Mouse (Mus musculus): ENCODE results near the gene Prss54.
"Not testable (repeated sequence)": the region's sequence is repeated elsewhere in the genome, so short reads cannot be mapped to it uniquely, and the experiment has no call there.

Prss54 gene

DNA sequence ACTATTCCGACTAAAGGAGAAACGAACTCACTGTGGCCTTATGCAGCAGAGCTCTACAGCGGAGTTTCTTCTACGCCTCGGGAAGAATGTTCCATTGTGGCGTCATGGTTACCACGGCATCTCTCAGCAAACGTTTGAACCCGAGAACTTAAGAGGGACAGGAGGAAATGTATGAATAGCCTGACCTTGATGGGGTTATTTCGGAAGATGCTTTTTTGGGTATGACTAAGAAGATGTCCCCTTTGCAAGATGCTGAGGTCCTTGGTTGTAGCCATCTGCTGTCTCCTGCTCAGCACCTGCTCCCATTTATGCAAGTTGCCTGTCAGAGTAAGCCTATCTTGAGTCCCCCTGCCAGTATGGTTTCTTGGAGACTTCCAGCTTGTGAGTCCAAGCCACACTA lies at the start of gene Prss54:
TSS of gene Prss54 (minus strand) at position 101 of the 400 bp plus-strand sequence.
- no peak for DNase-seq (ENCODE audit: low spot score in 2 of 2)

DNA sequence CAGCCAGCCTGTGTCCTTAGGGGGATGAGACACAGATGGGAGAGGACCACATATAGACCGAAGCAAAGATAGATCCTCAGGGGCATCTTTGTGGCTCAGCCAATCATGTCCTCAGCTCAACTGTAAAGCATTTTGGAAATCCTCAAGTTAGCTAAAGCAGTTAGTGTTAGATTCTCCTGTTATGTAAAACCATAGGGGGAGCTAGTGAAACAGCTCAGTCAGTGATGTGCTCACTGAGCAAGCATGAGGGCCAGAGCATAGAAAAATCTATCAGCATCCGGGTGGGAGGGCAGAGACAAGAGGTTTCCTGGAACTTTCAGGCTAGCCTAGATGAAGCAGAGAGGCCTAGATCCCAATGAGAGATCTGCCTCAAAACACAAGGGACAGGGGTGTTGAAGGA lies 48.7 kb upstream of the Prss54 start:
- DNase-seq (ENCODE audit: low spot score in 2 of 2): no peak

DNA sequence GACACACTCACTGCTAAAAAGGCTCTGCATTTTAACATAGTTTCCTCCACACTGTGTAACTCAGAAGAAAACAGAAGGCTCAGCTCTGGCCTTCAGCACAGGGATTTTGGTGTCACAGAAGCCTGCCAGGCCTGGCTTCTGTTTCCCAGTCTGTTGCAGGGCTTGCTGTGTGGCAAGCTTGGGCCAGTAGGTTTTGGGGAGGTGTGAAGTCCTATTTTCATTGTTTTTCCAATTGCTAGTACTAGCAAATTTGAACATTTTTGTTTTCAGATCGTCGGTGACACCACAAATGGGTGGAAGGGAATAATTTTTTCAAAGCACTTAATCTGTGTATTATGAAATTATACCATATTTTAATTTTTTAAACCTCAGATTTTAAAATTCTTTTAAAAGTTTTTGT lies 43.9 kb upstream of the Prss54 start:
- no peak for DNase-seq (ENCODE audit: low spot score in 2 of 2)

DNA sequence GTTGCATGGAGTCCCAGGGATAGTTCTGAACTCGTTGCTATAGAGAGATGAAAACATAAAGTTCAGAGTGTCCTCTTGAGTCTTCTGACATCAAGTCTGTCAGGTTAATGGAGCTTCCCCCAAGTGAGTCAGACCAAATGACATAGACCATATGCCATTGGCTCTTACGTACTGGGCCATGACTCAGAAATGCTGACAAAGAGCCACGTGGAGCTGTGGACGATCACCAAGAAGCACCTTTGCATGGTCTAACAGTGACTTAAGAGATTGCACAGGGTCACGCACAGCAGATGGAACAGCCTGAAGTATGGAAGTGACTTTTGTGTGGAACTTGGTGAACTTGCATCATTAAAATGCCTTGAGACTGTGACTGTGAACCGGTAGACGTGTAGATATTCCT lies 40.2 kb upstream of the Prss54 start:
- no peak for DNase-seq (ENCODE audit: low spot score in 2 of 2)

DNA sequence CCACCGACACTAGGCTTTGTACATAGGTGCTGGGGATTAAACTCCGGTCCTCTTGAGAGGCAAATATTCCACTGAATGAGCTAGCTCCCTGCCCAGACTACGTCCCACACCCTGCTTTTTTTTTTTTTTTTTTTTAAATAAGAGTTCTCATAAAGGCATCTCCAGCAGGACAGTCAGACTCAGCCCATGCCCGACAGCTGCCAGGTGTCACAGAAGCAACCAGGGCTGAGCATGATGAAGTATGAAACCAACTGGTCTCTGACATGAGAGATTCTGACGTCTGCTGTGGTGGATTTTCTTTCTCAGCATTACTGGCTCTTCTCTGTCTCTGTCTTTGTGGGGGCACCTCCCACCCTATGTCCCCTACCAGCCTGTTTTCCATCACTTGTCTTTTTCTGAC lies 35.6 kb upstream of the Prss54 start:
- no peak for DNase-seq (ENCODE audit: low spot score in 2 of 2)

DNA sequence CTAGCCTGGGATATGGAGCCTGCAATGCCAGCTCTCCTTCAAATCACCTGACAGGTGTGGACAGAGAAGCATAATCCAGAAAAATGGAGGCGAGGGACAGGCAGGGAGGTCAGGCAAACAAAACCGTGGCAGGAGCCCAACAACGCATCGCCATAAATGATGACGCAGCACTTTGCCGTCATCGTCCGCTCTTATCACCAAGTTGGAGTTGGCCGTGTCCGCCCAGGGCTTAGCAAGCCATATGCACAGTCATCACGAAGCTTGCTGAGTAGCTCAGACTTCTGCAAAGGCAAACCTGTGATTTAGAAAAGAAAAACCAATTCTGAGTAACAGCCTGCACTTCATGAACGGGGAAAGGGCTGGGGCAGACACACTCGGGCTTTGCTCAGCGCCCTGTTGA lies 34.6 kb upstream of the Prss54 start:
- DNase-seq (ENCODE audit: low spot score in 2 of 2): no peak

DNA sequence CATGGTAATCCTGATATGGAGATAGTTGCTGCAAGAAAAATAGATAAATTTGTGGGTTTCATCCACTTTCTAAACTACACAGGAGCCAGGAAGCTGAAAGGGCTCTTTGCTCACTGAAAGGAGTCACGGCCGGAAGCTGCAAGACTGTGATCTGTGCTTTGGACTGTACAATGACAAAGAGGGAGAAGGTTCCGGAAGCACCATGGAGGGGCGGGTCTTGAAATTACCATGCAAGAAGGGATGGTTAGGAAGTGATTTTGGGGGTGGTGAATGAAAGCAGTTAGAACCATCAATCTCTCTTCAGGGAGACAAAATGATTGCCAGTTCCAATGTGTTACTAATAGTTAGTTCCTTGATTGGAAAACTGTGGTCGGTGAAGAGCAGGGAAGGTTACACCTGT lies 33.3 kb upstream of the Prss54 start:
- DNase-seq (ENCODE audit: low spot score in 2 of 2): no peak

DNA sequence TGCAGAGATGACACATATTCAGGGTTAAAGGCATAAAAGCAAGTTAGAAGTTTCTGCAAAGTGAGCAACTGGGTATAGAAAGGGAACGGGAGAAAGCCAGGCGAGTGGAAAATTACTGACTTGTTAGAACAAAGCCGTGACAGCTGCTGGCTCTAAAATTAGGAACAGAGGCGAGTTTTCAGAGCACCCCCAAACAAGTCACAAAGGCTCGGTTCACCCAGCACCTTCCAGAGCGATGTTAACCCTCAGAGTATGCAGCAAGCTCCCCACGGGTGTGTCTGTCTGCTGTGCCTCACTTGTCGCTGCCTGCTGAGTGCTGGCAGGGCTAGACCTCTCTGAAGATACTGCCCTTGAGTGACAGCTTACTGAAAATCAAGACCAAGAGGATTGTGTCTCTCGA lies 31.1 kb upstream of the Prss54 start:
- DNase-seq (ENCODE audit: low spot score in 2 of 2): peak; percentile 51 to 67

DNA sequence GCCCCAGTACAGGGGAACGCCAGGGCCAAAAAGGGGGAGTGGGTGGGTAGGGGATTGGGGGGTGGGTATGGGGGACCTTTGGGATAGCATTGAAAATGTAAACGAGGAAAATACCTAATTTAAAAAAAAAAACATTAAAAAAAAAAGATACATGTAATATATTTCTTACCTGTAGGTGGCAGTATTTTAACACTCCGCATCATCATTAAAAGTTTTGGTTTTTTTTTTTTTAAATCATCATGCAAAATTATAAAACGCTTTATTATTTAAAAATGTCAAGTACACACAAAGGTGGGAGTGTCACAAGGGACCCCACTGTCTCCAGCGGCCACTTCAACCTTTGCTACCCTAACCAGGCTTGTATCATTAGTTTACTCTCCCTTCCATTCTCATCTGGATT lies 30.4 kb upstream of the Prss54 start:
- not testable (repeated sequence) for DNase-seq (ENCODE audit: low spot score in 2 of 2)

DNA sequence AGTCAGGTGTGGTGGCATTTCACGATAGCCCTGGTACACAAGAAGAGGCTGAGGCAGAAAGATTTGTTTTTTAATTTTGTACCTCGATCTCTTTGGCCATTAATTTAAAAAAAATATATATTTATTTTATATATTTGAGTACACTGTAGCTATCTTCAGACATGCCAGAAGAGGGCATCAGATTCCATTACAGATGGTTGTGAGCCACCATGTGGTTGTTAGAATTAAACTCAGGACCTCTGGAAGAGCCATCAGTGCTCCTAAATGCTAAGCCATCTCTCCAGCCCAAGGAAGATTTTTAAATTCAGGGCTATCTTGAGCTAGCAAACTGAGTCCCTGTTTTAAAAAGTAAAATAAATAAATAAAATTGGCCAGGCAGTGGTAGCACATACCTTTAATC lies 26.0 kb upstream of the Prss54 start:
- DNase-seq (ENCODE audit: low spot score in 2 of 2): no peak

DNA sequence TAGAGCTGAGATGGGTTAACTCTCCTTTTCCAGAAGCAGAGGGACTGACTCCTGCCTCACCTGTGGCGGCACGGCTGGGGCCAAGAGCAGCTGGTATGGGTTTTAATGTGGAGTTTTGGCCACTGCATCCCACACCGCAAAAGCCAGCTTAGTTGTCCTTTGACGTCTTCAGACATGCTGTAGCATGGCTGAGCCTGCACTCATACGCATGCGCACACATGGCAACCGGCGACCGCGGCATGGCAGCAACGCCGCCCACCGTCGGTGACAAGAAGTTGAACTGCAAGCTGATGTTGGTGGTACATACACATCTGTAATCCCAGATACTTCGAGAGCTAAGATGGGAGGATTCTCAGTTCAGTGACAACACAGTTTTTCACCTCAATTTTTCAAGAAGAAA lies 25.2 kb upstream of the Prss54 start:
- DNase-seq (ENCODE audit: low spot score in 2 of 2): no peak

DNA sequence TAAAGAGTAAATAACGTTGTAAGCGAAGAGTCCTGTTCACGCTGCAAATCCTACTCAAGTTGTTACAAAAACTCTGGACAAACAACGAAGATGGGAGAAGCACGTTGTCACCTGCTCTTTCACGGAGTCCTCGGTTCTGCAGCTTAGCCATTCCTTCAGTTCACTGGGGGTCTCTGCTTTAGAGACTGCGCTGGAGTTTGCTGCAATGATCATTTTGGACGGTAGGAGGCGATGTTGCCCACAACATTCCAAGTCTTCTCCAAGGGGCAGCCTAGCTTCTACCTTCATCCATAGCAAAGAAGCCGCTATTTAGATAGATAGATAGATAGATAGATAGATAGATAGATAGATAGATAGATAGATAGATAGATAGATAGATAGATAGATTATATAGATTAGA lies 23.7 kb upstream of the Prss54 start:
- DNase-seq (ENCODE audit: low spot score in 2 of 2): peak; percentile 80 to 86

DNA sequence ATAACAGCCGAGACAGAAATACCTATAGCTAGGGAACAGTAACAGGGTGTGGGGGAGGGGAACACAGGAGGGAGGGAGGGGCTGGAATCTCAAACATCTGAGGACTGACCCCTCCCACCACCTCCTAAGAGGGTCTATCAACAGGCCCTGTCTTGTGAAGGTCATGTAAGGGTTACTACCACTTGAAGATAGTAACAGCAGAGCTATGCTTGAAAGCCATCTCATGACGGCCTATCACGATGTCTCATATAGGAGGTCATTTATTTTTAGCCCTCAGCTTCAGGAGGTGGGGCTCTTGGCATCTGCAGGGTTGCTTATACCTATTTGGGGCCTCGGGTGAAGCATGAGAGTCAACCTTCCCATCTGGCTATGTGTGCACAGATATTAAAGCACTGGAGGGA lies 20.7 kb upstream of the Prss54 start:
- no peak for DNase-seq (ENCODE audit: low spot score in 2 of 2)

DNA sequence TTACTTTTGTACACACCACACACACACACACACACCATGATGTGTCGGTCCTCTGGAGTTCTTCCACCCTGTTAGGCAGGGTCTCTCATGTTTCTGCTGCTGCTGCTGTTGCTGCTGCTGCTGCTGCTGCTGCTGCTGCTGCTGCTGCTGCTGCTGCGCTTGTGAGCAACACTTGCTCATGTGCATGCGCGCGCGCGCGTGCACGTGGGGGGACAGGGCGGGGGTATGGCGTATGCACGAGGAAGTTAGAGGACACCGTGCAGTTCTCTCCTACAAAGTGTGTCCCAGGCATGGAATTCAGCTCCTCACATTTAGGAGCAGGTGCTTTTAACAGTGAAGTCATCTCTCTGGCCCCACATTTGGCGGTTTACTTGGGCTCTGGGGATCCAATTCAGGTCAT lies 19.0 kb upstream of the Prss54 start:
- no peak for DNase-seq (ENCODE audit: low spot score in 2 of 2)

DNA sequence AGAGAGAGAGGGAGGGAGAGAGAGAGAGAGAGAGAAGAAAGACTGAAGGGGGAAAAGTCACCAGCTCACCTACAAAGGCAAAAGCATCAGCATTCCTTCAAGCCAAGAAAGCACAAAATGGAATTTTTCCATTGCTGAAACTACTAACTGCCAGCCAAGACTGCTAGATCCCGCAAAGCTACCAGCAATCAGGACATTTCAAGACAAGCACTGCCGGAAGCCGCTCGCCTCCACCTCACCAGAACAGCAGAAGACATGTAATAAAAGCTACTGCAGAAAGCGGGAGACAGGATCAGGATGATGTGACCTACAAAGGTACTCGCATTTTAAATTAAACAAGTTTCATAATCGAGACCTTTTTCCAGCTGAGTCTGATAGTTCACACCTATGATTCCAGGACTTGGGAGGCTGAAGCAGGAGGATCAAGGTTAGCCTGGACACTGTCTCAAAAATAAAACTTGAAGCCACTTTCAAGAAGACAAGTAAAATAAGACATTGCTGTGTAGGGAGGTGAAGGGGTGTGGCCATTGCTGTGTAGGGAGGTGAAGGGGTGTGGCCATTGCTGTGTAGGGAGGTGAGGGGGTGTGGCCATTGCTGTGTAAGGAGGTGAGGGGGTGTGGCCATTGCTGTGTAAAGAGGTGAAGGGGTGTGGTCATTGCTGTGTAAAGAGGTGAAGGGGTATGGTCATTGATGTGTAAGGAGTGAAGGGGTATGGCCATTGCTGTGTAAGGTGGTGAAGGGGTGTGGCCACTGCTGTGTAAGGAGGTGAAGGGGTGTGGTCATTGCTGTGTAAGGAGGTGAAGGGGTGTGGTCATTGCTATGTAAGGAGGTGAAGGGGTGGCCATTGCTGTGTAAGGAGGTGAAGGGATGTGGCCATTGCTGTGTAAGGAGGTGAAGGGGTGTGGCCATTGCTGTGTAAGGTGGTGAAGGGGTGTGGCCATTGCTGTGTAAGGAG lies 17.6 kb upstream of the Prss54 start:
- DNase-seq (ENCODE audit: low spot score in 2 of 2): no peak

DNA sequence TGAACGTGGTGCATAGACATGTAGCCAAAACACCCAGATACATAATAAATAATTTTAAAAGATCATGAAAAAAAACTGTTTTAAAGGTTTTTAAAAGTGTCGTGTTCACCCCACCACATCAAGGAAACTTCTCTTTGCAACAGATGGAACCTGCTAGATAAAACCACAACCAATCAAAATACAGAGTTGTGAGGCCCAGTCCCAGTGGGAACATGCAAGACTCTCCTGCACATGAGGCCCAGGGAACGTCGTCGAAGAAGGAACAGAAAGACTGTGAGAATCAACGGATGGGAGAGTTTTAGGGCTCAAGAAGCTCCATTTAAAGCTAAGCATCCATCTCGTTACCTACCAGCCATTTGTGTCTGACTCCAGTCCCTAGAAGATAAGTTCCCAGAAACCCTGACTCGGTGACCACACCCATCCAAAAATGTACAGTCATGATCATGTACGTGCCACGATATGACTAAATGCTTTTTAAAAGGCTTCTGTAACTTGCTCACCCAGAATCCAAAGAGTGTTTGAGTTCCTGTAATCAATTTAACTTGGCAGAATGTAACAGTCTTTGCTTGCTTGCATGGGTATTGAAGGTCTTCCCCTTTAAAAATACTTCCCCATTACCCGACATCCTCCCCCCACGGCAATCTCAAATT lies 16.1 kb upstream of the Prss54 start:
- DNase-seq (ENCODE audit: low spot score in 2 of 2): no peak

DNA sequence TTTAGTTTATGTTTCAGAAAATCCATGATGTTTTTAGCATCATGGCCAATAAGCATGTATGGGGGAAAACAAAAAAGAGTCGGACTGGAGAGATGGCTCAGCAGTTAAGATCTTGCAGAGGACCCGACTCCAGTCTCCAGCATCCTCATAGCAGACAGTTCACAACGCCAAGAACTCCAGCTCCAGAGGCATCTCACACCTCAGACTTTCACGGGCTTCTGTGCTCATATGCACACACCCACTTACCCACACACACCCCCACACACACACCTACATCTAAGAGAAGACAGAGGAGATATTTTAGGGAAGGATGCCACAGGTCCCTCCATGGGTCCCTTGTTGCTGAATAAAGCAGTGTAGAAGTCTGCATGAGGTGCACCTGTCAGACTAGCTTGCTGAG lies 14.4 kb upstream of the Prss54 start:
- no peak for DNase-seq (ENCODE audit: low spot score in 2 of 2)

DNA sequence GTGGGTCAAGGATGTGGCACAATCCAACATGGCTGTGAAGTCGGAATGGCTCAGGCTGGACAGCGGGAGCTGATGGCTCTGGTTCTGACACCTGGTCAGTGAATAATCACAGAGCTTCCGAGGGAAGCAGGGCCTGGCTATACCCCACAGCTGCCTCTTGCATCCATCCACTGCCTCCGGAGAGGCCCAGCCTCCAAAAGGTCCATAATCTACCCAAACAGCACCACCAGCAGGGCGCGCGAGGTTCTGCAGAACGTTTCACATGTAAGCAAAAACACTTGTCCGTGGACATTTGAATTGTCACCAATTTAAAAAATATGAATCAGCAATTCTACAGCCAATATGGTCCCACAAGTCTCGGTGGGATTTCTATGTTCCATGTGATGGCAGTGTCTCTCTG lies 13.1 kb upstream of the Prss54 start:
- DNase-seq (ENCODE audit: low spot score in 2 of 2): no peak

DNA sequence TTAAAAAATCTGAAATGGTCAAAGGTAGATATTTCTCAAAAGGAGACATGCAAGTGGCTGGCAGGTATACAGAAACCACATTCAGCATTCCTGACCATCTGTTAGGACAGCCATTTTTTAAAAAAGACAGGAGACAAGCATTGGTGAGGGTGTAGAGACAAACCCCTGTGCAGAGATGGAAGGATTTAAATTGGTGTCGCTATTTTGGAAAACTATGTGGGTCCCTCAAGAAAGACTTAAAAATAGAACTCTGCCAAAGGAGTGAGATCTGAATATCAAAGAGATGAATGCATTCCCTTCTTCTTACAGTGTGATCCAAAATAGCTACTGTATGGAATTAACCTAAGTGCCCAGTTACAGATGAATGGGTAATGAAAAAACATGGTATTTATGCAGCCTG lies 11.2 kb upstream of the Prss54 start:
- no peak for DNase-seq (ENCODE audit: low spot score in 2 of 2)

DNA sequence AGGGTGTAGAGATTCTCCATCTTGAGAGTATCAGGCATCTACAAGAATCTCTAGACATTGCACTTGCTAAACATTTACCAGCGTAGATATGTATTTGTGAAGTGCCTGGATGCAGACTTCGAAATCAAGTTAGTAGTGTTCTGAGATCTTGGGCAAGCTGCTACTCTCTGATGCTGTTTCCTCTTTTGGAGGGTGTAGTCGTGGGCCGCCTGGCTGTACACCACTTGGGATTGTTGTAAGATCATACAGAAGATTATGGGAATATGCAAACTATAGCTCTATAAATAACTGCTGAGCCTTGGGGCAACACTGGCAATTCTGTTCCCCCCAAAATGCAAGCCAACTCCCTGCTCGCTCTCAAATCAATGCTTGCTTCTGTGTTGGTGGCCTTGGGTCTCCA lies 3.0 kb downstream of the Prss54 start:
- DNase-seq (ENCODE audit: low spot score in 2 of 2): no peak

DNA sequence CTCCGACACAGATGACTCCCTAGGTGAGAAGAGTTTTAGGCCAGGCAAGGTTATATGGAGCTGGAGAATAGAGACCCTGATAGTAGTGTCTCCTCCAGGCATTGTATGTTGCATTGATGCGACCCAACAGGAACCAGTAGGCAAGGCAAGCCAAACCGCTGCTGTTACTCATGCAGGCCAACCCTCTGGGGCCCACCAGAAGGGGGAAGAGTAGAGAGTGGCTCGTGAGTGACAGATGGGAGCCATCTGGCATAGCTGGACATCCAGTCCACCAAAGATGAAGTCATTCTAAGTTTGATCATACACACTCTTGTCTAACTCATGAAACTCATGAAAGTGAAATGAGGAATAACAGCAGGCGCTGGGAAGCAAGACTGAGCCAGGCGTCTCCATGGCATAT lies 9.3 kb downstream of the Prss54 start:
- no peak for DNase-seq (ENCODE audit: low spot score in 2 of 2)

DNA sequence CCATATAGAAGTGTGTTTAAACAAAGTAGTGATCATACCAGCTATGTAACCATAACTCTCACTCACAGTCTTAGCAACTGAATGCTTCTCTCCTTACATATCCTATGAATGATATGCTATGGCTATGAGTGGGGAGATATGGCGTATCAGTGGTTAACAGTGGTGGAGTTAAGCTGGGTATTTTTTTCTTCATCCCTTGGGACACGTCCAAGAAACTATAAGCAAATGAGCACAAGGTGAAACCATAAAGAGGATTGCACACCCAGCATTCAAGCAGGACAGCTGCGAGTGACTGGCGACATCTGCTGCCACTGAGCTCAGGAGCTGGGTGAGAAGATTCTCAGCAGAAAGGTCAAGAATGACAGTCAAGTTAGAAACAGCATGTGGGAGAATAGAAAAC lies 9.9 kb downstream of the Prss54 start:
- DNase-seq (ENCODE audit: low spot score in 2 of 2): no peak

DNA sequence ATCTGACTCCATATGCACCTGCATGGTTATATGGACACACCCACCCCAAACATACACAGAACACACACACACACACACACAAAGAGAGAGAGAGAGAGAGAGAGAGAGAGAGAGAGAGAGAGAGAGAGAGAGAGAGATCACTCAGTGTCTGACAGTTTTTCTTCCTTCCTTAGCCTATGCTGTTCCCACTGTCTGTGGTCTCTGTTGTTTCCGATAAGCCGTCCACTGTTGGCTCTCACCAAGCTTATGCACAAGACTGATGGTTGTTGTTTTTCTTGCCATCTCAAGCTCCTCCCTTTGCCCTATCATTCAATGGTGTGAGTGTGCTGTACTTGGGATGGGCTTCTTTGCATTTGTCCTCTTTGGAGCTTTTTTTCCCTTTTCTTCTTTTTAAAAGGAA lies 20.2 kb downstream of the Prss54 start:
- DNase-seq (ENCODE audit: low spot score in 2 of 2): no peak
